Mouse (Mus musculus) midbrain, postnatal 0 days (tissue): ENCODE measurements around the gene Rtn4r. TPM values are rescaled to one million over a fixed set of nuclear protein-coding genes. Genes with fewer than 3 reads are reported as not detected.

Experiments used
- ATAC-seq: fragments of 200-750 bp; cut with Nextera tagmentation; 2 replicates; pipeline ENCODE4 v1.8.0; 2017; ENCODE audit warnings: moderate number of reproducible peaks, mild to moderate bottlenecking, moderate TSS enrichment, moderate library complexity; ENCODE audit not compliant: low FRiP score
- DNase-seq: peaks from one replicate; pipeline ENCODE4 v3.0.0-alpha.2; 2015; ENCODE audit warnings: low spot score
- H3K27ac ChIP-seq: fragments of 300-500 bp; sonication (generic); 2 replicates; pipeline ENCODE4 v1.5.1; 2014; ENCODE audit warnings: low read depth, mild to moderate bottlenecking, low read length, mixed read lengths
- H3K27me3 ChIP-seq: fragments of 300-500 bp; sonication (generic); 2 replicates; pipeline ENCODE4 v1.6.1; 2014; ENCODE audit warnings: low read length, control low read depth, mixed read lengths; ENCODE audit not compliant: insufficient read depth
- H3K36me3 ChIP-seq: fragments of 300-500 bp; sonication (generic); 2 replicates; pipeline ENCODE4 v1.6.1; 2014; ENCODE audit warnings: low read length, control low read depth, mixed read lengths; ENCODE audit not compliant: insufficient read depth
- H3K4me1 ChIP-seq: fragments of 300-500 bp; sonication (generic); 2 replicates; pipeline ENCODE4 v1.6.1; 2014; ENCODE audit warnings: mild to moderate bottlenecking, control low read depth, antibody characterized with exemption, low read length, mixed read lengths; ENCODE audit not compliant: insufficient read depth
- H3K4me2 ChIP-seq: fragments of 300-500 bp; sonication (generic); 2 replicates; pipeline ENCODE4 v1.6.1; 2014; ENCODE audit warnings: low read depth, mild to moderate bottlenecking, low read length, mixed read lengths; ENCODE audit not compliant: poor library complexity, severe bottlenecking
- H3K4me3 ChIP-seq: fragments of 300-500 bp; sonication (generic); 2 replicates; pipeline ENCODE4 v1.5.1; 2014; ENCODE audit warnings: low read depth, mild to moderate bottlenecking, low read length, moderate library complexity
- H3K9ac ChIP-seq: fragments of 300-500 bp; sonication (generic); replicated peaks from 2 replicates; pipeline ENCODE4 v1.6.1; 2014; ENCODE audit warnings: mild to moderate bottlenecking, low read length, moderate library complexity, mixed read lengths; ENCODE audit not compliant: poor library complexity, severe bottlenecking
- H3K9me3 ChIP-seq: fragments of 300-500 bp; sonication (generic); 2 replicates; pipeline ENCODE4 v1.6.1; 2016; ENCODE audit warnings: low read length, control low read depth
- CTCF ChIP-seq: IDR thresholded peaks from 2 replicates; pipeline ENCODE4 v1.5.1; 2016; ENCODE audit warnings: antibody characterized with exemption, mild to moderate bottlenecking
- WGBS: fragments of 180-500 bp; shearing (Covaris S2); extraction: QIAGEN DNeasy Blood & Tissue Kit; methylation state at CpG from one replicate; pipeline ENCODE4 v1.1.7; 2014; 5-methylcytosine and 5-hydroxymethylcytosine counted together
- polyA plus RNA-seq: library from polyadenylated mRNA; unstranded; fragments of >200 nt; fragmentation: Nextera tagmentation; extraction: Ambion mirVana; gene quantifications from 2 replicates; pipeline ENCODE4 v1.2.1, GENCODE M21; 2015
- total RNA-seq: library from RNA; depleted of rRNA; stranded (reverse); fragments of >200 nt; gene quantifications from 2 replicates; pipeline ENCODE4 v1.2.3, GENCODE M21; 2014

Rtn4r gene
- total and polyA plus RNA-seq, 2 experiments from 2014 or later = 32.3 to 71.7 TPM

- H3K27me3 ChIP-seq = no peaks in the 10 kb centered on the region
- H3K4me2 ChIP-seq = no peak overlapping the region
- H3K27ac ChIP-seq = 0 out of 2 replicates have a peak overlapping the region, but pooled peaks have one; percentile 26
- no peak for TF ChIP-seq CTCF
- H3K9ac ChIP-seq = peak overlapping the region; percentile 19; the same call in 1 of the 2 replicates
- no peak overlapping the region for H3K4me3 ChIP-seq
- peak; percentile 42 for ATAC-seq
- no peaks in the 10 kb centered on the region for H3K36me3 ChIP-seq
- WGBS = 17% methylated on average over 2 of the region's 2 CpGs
- DNase-seq = peak; percentile 28
- peaks cover 17% of the 10 kb centered on the region for H3K4me1 ChIP-seq
- no peaks in the 10 kb centered on the region for H3K9me3 ChIP-seq
Observed at GRCm38 (mm10) chr16:18164642-18165238, 37.3 kb downstream of the Rtn4r start.

DNA sequence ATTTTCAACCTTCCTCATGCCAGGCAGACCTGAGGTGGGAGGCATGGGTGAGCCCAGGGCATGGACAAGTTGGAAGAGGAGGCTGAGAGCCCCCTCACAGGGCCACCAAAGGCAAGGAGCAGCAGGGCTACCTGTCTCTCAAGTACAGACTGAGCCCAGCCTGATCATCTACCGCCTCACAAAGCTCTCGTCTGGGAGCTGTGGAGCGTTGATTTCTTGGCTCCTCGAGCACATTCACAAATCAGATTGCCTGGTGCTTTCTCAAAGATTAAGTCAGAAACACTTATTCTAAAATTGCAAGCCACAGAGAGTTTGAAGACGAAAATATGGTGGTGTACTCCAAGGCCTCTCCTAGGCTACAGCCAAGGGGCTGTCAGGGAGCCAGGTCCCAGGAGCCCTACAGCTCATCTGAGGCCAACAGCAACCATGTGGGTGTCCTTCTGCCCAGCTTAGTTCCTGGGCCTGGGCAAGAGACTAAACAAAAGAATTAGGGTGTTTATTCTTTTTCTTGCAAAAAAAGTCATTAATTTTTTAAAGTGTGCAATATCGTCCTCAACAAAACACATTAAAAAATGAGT is 39.3 kb downstream of the Rtn4r start:
- no peak for TF ChIP-seq CTCF
- Histone ChIP-seq H3K9me3 (no peaks in the 10 kb centered on the region), H3K4me2 (no peak overlapping the region), H3K27me3 (no peaks in the 10 kb centered on the region), H3K4me3 (no peak overlapping the region), H3K36me3 (no peaks in the 10 kb centered on the region), H3K27ac (0 out of 2 replicates have a peak overlapping the region, but pooled peaks have one; percentile 1), H3K4me1 (peaks cover 14% of the 10 kb centered on the region), H3K9ac (no peak overlapping the region)
- WGBS = 43% methylated on average over 6 of the region's 6 CpGs
- ATAC-seq (no peak), DNase-seq (peak; percentile 22)

DNA sequence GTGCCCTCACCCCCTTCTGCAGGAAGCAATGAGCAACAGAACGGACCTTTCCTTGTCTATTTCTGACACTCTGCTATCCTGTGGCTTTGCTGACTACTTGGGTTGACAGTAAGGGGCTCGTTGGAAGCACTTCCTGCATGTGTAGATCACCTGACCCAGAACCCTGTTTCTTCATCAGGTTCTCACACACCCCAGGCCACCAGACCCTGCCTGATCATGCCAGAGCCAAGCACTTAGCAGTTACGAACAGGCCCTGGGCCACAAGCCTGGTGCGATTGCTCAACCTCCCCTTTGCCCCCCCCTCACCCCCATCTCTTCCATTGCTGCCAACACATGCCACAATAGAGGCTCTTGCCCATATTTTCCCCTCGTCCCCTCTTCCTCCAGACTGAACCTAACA is 41.7 kb downstream of the Rtn4r start:
- H3K9ac ChIP-seq = no peak overlapping the region
- H3K27me3 ChIP-seq = no peaks in the 10 kb centered on the region
- TF ChIP-seq CTCF = no peak
- H3K4me3 ChIP-seq = no peak overlapping the region
- no peaks in the 10 kb centered on the region for H3K9me3 ChIP-seq
- ATAC-seq = no peak
- no peaks in the 10 kb centered on the region for H3K36me3 ChIP-seq
- DNase-seq = no peak
- H3K4me2 ChIP-seq = no peak overlapping the region
- peaks cover 14% of the 10 kb centered on the region for H3K4me1 ChIP-seq
- no peak overlapping the region for H3K27ac ChIP-seq
- WGBS = 89% methylated on average over 5 of the region's 5 CpGs

DNA sequence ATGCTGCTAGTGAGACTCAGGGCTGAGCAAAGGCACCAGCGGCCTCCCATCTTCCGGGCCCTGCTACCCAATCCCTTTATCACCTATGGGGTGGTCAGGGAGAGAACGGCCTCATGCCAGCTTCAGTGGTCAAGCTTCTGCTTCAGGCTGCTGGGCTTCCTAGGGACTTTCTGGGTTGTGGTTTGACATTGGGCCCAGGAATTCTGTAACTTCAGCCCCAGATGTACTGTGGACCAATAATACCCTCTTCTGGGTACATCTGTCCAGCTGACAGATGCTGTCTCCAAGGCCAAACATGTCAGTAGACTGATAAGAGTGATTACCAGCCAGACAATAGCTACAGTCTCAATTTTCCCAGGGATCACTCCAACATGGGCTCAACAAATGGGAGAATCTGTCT is 42.3 kb downstream of the Rtn4r start:
- Histone ChIP-seq H3K27me3 (no peaks in the 10 kb centered on the region), H3K36me3 (no peaks in the 10 kb centered on the region), H3K4me3 (no peak overlapping the region), H3K4me2 (no peak overlapping the region), H3K27ac (no peak overlapping the region), H3K4me1 (peaks cover 10% of the 10 kb centered on the region), H3K9ac (no peak overlapping the region), H3K9me3 (no peaks in the 10 kb centered on the region)
- no peak for DNase-seq
- TF ChIP-seq CTCF = no peak
- ATAC-seq = no peak
- WGBS = 87% methylated on average over 3 of the region's 3 CpGs

DNA sequence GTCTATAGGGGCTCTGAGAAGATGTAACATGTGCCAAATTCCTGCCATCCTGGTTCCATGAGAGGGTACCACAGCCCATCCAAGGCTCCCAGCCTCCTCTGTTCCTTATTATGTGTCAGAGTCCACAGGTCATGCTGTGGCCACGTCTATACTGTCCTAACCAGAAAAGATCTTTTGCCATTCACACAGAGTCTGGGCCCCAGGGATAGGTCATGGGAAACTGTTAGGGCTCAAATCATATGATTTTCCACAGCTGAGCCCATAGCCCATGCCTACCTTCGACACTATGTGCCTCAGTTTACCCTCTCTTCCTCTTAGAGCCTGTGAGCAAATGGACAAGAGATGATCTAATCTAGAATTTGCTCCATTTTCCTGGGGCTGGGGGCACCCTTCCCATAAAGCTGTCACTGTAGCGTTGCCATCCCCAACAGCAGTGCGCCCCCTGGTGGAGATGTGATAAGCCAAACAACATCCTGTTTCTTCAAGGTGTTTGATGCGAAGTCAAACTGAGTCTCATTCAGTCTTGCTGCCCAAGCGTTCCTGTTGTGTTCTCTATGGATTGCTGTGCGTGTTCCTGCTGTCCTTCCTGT is 44.9 kb downstream of the Rtn4r start:
- ATAC-seq = no peak
- WGBS = 10% methylated on average over 7 of the region's 7 CpGs
- Histone ChIP-seq H3K4me1 (no peaks in the 10 kb centered on the region), H3K27me3 (no peaks in the 10 kb centered on the region), H3K4me3 (no peak overlapping the region), H3K4me2 (no peak overlapping the region), H3K9me3 (no peaks in the 10 kb centered on the region), H3K9ac (no peak overlapping the region), H3K27ac (no peak overlapping the region), H3K36me3 (no peaks in the 10 kb centered on the region)
- TF ChIP-seq CTCF = peak; percentile 93
- peak; percentile 77 for DNase-seq

GRCm38 (mm10) chr16:18173231-18173630 is 45.8 kb downstream of the Rtn4r start:
- Histone ChIP-seq H3K4me3 (no peak overlapping the region), H3K4me1 (no peaks in the 10 kb centered on the region), H3K9me3 (no peaks in the 10 kb centered on the region), H3K27me3 (no peaks in the 10 kb centered on the region), H3K9ac (no peak overlapping the region), H3K4me2 (no peak overlapping the region), H3K27ac (0 out of 2 replicates have a peak overlapping the region, but pooled peaks have one; percentile 8), H3K36me3 (no peaks in the 10 kb centered on the region)
- ATAC-seq (no peak), DNase-seq (no peak)
- WGBS = 77% methylated on average over 9 of the region's 9 CpGs
- TF ChIP-seq CTCF = no peak
